ENCODE assay signal across 13 mouse cellular contexts in the genomic region with DNA sequence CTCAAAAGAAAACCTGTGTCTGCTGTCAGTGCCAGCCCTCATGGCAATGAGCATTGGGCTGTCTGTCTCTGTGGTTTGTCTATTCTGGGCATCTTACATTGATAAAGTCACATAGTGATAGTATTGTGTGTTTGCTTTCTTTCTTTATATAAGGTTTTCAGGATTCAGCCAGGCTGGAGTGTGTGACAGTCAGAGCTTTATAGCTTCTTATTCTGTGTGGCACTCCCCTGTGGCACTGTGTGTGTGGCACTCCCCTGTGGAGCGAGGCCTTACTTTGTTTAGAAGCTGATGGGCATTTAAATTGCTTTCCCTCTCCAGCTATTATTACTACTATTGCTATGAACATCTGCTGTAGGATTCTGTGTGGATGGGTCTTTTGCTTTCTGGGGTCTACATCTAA.
"Had no signal": no experiment of that assay in that cellular context is flagged by ENCODE, and none has a peak within 500 bp of the region (broad histone marks: within the 10 kb centered on the region; RNA-seq: fewer than 3 reads in every experiment).

No protein-coding gene starts in this region.

- H3K27ac ChIP-seq: left cerebral cortex, adult 2 months; limb, embryonic 15.5 days; liver, embryonic 12.5 days; midbrain, embryonic 12.5 days; stomach, embryonic 15.5 days had no signal

- H3K36me3 ChIP-seq: limb, embryonic 15.5 days; liver, embryonic 12.5 days; midbrain, embryonic 12.5 days; stomach, embryonic 15.5 days had no signal

- H3K4me1 ChIP-seq: limb, embryonic 15.5 days; liver, embryonic 12.5 days; midbrain, embryonic 12.5 days; stomach, embryonic 15.5 days had no signal

- H3K27me3 ChIP-seq: limb, embryonic 15.5 days; liver, embryonic 12.5 days; midbrain, embryonic 12.5 days; stomach, embryonic 15.5 days had no signal

- H3K9me3 ChIP-seq: limb, embryonic 15.5 days; liver, embryonic 12.5 days; midbrain, embryonic 12.5 days; stomach, embryonic 15.5 days had no signal

- ATAC-seq: liver, embryonic 12.5 days; midbrain, embryonic 16.5 days had no signal

- H3K4me3 ChIP-seq: left cerebral cortex, adult 2 months; limb, embryonic 15.5 days; liver, embryonic 12.5 days; midbrain, embryonic 12.5 days; stomach, embryonic 15.5 days had no signal

- DNase-seq: kidney, postnatal 10 days; kidney, postnatal 4 days; lung, embryonic 14.5 days; lung, postnatal 14 days; right cerebral cortex, postnatal 14 days; thymus, adult 2 months; thymus, postnatal 25 days had no signal

- H3K9ac ChIP-seq: limb, embryonic 15.5 days; liver, embryonic 12.5 days; lung, embryonic 14.5 days; midbrain, embryonic 12.5 days; stomach, embryonic 15.5 days had no signal

- H3K4me2 ChIP-seq: limb, embryonic 15.5 days; liver, embryonic 12.5 days; lung, embryonic 14.5 days; midbrain, embryonic 12.5 days; stomach, embryonic 15.5 days had no signal
